Mouse (Mus musculus) testis, adult 2 months (tissue): ENCODE results near the gene Grm2. TPM values are rescaled to one million over a fixed set of nuclear protein-coding genes. Genes with fewer than 3 reads are reported as not detected.
A peak's percentile ranks its signal among the peaks of the same experiment; 100 is the strongest.

Experiments
- H3K27ac ChIP-seq: fragments of 200-500 bp; 2 replicates; pipeline ENCODE4 v1.5.1; 2012; ENCODE audit warnings: low read depth, low read length; ENCODE audit not compliant: control insufficient read depth, insufficient read depth
- H3K27me3 ChIP-seq: fragments of 200-500 bp; 2 replicates; pipeline ENCODE4 v1.6.1; 2012; ENCODE audit warnings: mild to moderate bottlenecking, low read length, moderate library complexity; ENCODE audit not compliant: control insufficient read depth, insufficient read depth
- H3K36me3 ChIP-seq: fragments of 200-500 bp; 2 replicates; pipeline ENCODE4 v1.6.1; 2012; ENCODE audit warnings: mild to moderate bottlenecking, low read length; ENCODE audit not compliant: control insufficient read depth, insufficient read depth
- H3K4me1 ChIP-seq: fragments of 200-500 bp; 2 replicates; pipeline ENCODE4 v1.6.1; 2012; ENCODE audit warnings: low read length; ENCODE audit not compliant: control insufficient read depth, insufficient read depth
- H3K4me3 ChIP-seq: fragments of 200-500 bp; 2 replicates; pipeline ENCODE4 v1.5.1; 2012; ENCODE audit warnings: low read depth, mild to moderate bottlenecking, low read length, moderate library complexity, mixed read lengths; ENCODE audit not compliant: control insufficient read depth
- CTCF ChIP-seq: fragments of 200-500 bp; IDR thresholded peaks from 2 replicates; pipeline ENCODE4 v1.5.1; 2012; ENCODE audit warnings: low read depth, mild to moderate bottlenecking, inconsistent platforms, low read length, moderate library complexity; ENCODE audit not compliant: control insufficient read depth, insufficient read depth, insufficient replicate concordance
- POLR2A ChIP-seq: fragments of 200-500 bp; IDR thresholded peaks from 2 replicates; pipeline ENCODE4 v1.6.1; 2012; ENCODE audit warnings: low read depth, mild to moderate bottlenecking, inconsistent platforms, low read length, moderate library complexity; ENCODE audit not compliant: control insufficient read depth
- polyA plus RNA-seq: library from polyadenylated mRNA; depleted of rRNA; stranded (reverse); fragments of >200 nt; gene quantifications from 2 replicates; pipeline ENCODE4 v1.2.3, GENCODE M21; 2012

Grm2 gene
- polyA plus RNA-seq, 1 experiment = 0.22 TPM

DNA sequence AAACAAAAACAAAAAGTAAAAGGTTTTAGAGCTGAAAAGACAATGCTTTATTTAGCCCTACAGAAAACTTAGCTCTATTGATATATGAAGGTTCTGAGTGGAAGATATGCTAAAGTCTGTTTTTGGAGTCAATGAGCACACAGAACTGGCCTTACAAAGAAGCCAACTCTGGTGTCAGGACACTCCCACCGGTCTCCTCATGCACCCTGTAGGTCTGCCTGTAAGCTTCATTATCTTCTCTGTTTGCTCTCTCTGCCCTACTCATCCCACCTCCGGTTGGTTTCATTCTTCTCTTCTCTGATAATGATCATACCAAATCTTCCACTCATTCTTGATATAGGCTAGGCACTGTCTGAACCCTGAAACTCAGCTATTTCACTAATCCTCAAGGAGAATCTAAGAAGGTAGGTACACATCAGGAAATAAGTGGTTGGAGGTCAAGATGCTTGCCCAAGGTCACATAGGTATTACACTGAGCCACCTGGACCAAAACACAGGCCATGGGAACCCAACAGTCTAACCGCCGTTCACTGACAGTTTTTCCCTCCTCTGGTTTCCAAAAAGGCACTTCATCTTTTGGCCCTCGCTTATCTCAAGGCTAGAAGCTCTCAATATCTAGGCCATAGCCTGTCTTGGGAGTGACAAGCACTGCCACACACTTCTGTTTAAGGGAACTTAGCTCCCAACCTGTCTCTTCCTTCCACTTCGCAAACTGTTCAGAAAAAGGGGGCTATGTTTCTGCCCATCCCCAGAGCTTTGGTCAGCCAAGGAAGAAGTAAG is 28.4 kb upstream of the Grm2 start:
- TF ChIP-seq POLR2A = no peak
- no peak for TF ChIP-seq CTCF
- Histone ChIP-seq H3K36me3 (no peaks in the 10 kb centered on the region), H3K27me3 (no peaks in the 10 kb centered on the region), H3K4me1 (peaks cover 7% of the 10 kb centered on the region), H3K27ac (peak overlapping the region; percentile 2; the same call in 1 of the 2 replicates), H3K4me3 (peak overlapping the region; percentile 88)

DNA sequence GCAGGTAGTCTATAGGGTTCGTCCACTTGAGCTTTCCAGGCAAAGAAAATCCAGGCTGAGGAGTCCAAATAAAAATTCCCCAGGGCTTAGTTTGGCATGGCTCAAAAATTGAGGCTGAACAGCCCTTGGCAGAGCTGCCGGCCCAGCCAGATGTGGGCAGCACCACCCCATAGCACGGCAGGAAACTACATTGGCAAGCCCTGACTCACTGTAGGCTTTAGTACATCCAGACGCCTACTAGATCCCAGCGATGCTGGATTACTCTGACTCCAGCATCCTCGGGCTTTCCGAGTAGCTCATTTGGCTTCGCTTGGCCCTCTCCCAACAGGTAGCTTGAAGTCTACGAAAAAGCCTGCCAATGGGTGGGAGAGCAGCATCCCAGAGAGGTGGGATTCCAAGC is 25.1 kb upstream of the Grm2 start:
- Histone ChIP-seq H3K4me1 (peaks cover 5% of the 10 kb centered on the region), H3K36me3 (no peaks in the 10 kb centered on the region), H3K4me3 (no peak overlapping the region), H3K27ac (no peak overlapping the region), H3K27me3 (no peaks in the 10 kb centered on the region)
- no peak for TF ChIP-seq POLR2A
- TF ChIP-seq CTCF = no peak

DNA sequence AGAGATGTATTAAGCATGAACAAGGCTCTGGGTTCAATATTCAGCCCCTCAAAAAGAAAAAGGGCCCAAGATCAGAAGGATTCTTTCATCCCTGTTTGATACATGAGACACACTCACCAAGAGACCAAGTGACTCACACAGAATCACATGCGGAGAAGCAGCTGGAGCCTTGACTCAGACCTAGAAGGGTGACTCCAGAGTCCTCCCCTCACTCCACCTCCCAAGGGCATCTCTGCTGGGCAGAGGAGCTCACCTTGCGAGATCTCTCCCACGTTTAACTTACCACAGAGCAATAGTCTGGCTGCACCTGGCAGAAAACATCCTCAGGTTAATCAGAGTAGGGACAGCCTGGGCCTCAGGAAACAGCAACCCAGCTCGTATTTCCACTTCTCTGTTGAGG is 22.4 kb upstream of the Grm2 start:
- H3K27me3 ChIP-seq = no peaks in the 10 kb centered on the region
- peaks cover 1% of the 10 kb centered on the region; the same call in 1 of the 2 replicates for H3K36me3 ChIP-seq
- H3K4me3 ChIP-seq = no peak overlapping the region
- TF ChIP-seq CTCF (no peak), POLR2A (no peak)
- H3K27ac ChIP-seq = no peak overlapping the region
- no peaks in the 10 kb centered on the region for H3K4me1 ChIP-seq

DNA sequence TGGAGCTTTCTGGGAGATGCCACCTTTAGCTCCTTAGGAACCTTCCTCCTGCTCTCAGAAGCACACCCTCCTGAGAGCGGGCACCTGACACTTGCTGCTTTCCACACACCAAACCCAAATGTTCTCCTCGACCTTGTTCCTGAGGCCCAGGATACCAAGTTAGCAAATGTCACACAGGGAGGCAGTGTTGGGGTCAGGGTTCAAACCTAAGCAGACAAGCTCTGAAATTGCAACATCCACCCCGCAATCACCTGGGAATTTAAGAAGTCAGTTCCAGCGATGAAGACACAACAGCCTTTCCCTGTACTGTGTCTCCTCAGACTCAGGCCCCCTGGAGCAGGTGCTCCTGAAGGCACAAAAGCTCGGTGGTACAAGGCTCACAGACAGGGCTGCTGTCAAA is 21.8 kb upstream of the Grm2 start:
- Histone ChIP-seq H3K27ac (no peak overlapping the region), H3K36me3 (peaks cover 2% of the 10 kb centered on the region; the same call in 1 of the 2 replicates), H3K4me3 (no peak overlapping the region), H3K27me3 (no peaks in the 10 kb centered on the region), H3K4me1 (no peaks in the 10 kb centered on the region)
- TF ChIP-seq POLR2A = no peak
- TF ChIP-seq CTCF = no peak

DNA sequence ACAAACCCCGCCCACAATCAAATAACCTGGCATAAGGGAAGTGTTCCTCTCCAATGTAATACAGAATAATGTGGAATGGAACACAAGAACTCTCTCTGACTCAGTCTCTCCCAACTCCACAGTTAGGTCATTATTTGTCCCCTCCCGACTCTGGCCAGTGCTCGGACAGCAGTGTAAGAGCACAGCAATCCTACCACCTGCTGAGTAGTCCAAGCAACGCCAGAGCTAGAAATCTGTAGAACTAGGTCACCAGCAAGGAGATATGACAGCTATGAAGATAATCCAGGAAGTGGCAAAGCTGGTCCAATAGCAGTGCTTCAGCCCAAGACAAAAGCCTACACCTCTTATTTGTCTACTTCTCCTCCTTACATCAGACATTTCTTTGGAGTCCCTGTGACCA is 20.7 kb upstream of the Grm2 start:
- no peak overlapping the region for H3K27ac ChIP-seq

DNA sequence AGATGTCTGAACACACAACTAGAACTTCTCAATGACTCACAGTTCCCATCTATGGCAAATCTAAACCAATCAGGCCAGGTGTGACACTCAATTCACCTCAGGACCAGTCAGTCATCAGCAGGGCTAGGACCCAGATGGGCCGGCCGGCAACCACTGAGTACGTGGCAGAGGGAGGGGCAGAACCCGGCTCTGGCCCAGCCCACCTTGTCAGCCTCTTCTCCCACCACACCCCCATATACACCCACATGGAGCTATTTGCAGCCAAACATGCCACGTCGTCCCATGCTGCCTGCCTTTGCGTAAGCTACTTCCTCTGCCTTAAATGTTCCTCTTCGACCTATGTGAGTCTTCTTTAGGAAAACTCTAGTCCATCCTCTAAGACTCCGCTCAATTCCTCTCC is 20.1 kb upstream of the Grm2 start:
- Histone ChIP-seq H3K4me1 (no peaks in the 10 kb centered on the region), H3K27me3 (no peaks in the 10 kb centered on the region), H3K36me3 (peaks cover 2% of the 10 kb centered on the region; the same call in 1 of the 2 replicates), H3K4me3 (no peak overlapping the region), H3K27ac (no peak overlapping the region)
- TF ChIP-seq POLR2A (no peak), CTCF (no peak)

More for the DNA sequence above, 20.7 kb upstream of the Grm2 start:
- H3K4me3 ChIP-seq = no peak overlapping the region
- H3K4me1 ChIP-seq = no peaks in the 10 kb centered on the region
- TF ChIP-seq POLR2A (no peak), CTCF (no peak)
- peaks cover 2% of the 10 kb centered on the region; the same call in 1 of the 2 replicates for H3K36me3 ChIP-seq
- H3K27me3 ChIP-seq = no peaks in the 10 kb centered on the region

DNA sequence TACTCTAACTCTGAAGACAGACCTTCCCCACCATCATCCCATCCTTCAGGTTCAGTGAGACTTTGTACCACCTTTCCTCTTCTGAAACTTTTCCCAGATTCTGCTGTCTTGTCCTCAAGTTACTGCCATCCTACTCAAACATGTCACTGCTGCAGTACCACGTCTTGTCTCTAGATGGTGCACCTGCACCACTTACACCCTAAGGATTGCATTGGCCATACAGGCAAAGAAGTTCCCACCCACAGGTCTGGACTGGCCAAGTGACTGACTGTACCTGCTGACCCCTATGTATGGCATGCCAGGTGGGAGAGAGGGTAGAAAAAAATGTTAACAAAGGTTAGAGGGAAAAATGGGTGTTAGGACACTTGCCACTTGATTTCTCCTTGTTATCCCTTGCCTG is 19.6 kb upstream of the Grm2 start:
- H3K27me3 ChIP-seq = no peaks in the 10 kb centered on the region
- TF ChIP-seq CTCF (peak; percentile 71; the same call in 1 of the 2 replicates), POLR2A (no peak)
- no peak overlapping the region for H3K27ac ChIP-seq
- H3K4me3 ChIP-seq = peak overlapping the region; percentile 47; the same call in 1 of the 2 replicates
- no peaks in the 10 kb centered on the region for H3K4me1 ChIP-seq
- H3K36me3 ChIP-seq = peaks cover 2% of the 10 kb centered on the region; the same call in 1 of the 2 replicates

DNA sequence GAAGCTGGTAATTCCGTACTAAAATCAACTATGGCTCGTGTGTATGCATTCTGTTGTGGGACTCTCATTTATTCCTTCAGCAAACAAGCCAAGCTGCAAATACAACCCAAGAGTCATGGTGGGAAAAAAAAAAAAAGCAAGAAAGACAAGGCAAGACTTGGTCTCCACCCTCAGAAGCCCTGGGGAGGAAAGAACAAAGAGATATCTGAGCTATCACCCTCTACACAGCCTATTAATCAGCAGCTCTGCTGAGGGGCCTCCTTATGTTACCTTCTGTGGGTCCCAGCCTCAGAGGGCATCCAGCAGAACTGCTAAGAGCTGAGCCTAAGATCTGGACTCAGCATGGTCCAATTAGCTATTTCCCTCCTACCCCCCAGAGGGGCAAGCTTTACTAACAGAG is 18.0 kb upstream of the Grm2 start:
- peaks cover 2% of the 10 kb centered on the region; the same call in 1 of the 2 replicates for H3K36me3 ChIP-seq
- H3K27ac ChIP-seq = no peak overlapping the region
- H3K27me3 ChIP-seq = no peaks in the 10 kb centered on the region
- no peak overlapping the region for H3K4me3 ChIP-seq
- TF ChIP-seq CTCF (no peak), POLR2A (no peak)
- no peaks in the 10 kb centered on the region for H3K4me1 ChIP-seq
